Mouse (Mus musculus) megakaryocyte-erythroid progenitor cell, adult 5-6 weeks (primary cell): Measurements from ENCODE around the gene Grin3b. TPM values are rescaled to one million over a fixed set of nuclear protein-coding genes. Genes with fewer than 3 reads are reported as not detected.

Experiments
- ATAC-seq: replicated peaks from 2 replicates; pipeline ENCODE4 v1.8.0; 2016; ENCODE audit warnings: mild to moderate bottlenecking, inconsistent platforms; ENCODE audit not compliant: severe bottlenecking, poor library complexity, low FRiP score, low TSS enrichment
- total RNA-seq, 2 experiments: library from RNA; stranded (forward) in 1 of 2; stranded (reverse) in 1 of 2; fragments of 200-1000, 215-1000 nt in 1 of 2; fragments of >200 nt in 1 of 2; fragmentation: Nextera tagmentation in 1 of 2; gene quantifications; 2 replicates each; pipeline ENCODE4 v1.2.3; 2014 to 2017

Gene Grin3b
- total RNA-seq, 2 experiments from 2014 or later, result not detected

DNA sequence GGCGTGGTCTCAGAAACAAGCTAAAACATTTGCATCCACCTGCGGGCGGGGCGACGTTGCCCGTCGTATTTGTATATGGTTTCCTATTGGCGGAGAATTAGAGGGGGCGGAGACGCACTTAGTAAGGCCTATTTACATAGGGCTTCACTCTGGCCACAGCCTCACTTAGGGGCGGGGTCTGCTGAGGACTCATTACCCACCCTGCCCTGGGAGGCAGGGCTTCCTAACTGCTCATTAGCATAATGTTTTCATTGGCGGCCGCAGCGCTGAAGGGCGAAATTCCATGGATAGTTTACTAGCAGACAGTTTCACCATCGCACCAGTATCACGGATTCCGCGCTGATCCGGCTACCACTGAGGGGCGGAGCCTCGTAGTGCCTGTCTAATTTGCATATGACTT, 14.4 kb downstream of the Grin3b start:
- ATAC-seq, result peak; percentile 79

DNA sequence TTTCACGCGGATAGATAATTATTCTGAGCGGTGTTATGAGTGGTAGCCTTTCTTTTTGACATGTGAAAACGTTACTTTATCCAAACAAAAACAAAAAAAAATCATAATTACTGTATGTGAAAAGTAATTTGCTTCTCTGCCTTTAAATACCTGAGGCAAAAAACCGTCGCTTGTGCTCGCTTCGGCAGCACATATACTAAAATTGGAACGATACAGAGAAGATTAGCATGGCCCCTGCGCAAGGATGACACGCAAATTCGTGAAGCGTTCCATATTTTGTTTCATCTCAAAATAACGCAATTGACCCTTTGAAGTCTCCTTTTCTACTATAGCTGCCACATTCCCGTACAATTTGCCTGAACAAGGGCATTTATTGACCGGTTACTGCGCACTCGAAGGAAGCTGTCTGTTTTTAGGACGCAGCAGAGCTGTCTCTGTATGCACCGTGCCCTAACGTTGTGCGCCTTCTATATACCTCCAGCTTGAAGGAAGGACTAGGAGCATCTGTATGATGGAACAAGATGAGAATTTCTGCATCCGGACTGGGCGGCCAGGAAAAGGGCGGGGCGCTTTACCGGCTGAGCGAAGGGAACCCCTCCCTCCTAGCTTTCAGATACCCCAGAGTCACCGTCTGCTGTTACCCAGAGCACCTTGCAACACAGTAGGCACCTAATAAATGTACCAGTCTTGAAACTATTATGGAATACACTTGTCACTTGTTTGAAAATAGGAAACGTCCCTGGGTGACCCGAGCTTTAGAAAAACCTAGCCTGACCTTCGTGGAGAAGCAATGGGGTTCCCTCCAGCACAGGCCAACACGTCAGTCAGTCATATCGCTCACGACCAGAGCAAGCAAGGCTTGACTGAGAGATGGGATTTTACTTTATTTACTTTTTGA, 15.1 kb downstream of the Grin3b start:
- ATAC-seq, result peak; percentile 7; the same call in 1 of the 2 replicates

DNA sequence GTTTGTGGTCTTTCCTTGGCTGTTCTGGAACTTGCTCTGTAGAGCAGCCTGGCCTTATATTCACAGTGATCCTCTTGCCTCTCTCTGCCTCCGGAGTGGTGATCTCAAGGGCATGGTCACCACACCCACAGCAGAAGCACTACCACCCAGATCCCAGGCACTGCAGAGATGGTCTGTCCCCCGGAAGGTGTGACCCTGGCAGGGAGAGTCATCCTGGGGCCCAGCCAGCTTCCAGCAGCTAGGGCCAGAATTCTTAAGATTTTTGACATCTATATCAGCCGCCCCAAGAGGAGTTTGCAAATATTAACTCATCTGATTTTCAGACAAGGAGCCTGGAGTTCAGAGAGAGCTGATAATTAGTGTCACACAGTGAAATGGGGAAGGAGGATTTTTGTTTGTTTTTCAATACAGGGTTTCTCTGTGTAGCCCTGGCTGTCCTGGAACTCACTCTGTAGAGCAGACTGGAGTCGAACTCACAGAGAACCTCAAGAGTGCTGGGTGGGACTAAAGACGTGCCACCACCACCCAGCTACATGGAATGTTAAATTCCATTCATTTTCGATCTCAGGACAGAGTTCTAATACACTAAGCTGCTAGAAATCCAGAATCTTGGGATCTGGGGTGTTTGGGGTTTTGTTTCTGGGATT, 15.8 kb downstream of the Grin3b start:
- ATAC-seq, result no peak

DNA sequence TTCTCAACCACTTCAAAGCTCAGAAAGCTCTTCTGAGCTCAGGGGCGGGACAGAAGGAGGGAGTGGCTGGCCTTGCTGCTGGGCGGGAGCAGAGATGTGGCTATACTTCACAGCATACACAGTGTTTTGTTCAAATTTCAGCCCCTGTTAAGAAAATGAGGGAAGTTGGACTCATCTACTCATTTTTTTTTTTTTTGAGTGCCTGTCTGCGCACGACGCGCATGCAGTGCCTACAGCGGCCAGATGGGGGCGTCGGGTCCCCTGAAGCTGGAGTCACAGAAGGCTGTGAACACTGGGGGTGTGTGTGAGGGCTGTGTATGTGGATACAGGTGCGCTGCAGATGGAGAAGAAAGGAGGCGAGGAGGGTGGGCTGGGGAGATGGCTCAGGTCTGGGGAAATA, 16.4 kb downstream of the Grin3b start:
- ATAC-seq, result peak; percentile 11; the same call in 1 of the 2 replicates

DNA sequence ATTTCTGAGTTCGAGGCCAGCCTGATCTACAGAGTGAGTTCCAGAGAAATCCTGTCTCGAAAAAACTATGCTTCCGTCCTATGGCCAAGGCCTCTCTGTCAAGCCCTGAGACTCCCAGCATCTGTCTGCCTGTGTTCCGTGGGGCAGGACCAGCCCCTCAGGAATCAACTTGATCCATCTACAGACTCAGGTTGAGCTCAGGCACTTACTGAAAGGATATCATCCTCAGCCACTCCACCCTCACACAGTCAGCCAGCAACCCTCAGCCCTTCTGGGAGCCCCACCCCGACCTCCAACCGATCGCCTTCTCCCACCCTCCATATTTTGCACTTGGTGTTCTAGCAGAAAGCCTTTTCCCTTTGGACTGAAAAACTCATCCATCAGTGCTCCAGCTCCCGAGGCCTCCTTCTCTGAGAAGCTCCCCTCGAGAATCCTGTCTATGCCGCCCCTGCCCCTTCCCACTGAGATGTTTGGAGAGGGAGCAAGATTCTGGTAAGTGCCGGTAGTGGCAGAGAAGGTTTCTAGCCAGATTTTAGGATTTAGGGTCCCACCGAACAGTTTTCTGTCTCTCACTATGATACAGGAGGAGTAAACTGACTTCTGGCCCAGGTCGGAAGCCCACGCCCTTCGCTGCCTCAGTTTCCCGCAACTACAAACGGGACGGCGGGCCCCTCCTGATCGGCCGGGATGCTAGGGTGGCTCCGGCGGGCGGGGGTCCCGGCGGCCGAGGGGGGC, 17.4 kb downstream of the Grin3b start:
- no peak for ATAC-seq

DNA sequence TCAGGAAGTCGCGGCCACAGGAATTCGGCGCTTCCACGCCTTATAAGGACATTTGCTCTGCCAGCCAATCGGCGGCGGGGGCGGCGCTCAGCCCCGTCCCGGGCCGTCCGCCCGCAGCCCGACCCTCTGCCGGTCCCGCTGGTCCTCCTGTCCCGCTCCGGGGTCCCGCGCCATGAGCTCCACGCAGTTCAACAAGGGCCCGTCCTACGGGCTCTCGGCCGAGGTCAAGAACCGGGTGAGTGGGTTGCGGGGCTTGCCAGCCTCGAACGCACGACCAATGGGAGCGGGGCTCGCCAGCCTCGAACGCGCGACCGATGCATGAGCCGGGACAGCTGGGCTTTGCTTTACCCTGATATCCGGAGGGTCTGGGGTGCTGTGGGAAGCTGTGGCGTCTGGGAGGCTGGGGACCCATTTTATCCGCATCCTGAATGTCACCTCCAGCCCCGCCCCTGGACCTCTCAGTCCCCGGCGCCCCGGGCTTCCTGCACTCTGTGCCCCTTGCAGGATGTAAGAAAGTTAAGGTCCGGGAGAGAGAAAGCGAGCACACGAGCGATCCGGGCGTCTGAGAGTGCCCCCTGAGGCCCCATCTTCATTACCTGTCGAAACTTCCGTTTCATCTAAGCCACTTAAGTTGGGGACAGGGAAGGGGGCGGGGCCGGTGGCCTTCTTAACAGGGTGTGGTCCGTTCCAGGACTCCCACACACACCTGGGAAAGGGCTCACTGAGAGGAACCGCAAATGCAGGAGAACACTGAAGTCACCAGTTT, 18.2 kb downstream of the Grin3b start, which contains the start of gene Cnn2:
Cnn2 (plus strand) TSS at position 79 of the 766 bp plus-strand sequence.
- ATAC-seq, result no peak

DNA sequence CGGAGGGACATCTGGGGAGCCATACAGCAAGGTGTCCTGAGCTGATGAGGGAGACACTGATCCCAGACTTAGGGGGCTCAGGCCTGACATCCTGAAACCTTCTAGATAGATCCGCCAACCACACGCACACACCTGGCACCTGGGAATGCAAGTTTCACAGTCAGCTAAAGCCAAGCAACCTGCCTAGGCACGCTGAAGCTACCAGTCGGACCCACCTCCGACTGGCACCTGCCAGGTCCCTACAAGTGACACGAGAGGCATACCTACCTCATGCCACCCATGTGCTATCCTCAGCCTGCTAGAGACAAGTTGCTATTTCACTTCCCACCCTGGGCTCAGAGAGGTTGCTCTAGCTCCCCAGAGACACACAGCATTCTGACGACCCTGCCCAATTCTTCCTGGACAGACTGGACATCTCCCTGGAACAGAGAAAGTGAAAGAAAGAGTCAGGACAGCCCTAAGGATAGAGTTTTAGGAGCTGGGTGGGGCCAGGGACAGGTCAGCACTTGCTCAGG, 18.8 kb downstream of the Grin3b start:
- ATAC-seq, result no peak

DNA sequence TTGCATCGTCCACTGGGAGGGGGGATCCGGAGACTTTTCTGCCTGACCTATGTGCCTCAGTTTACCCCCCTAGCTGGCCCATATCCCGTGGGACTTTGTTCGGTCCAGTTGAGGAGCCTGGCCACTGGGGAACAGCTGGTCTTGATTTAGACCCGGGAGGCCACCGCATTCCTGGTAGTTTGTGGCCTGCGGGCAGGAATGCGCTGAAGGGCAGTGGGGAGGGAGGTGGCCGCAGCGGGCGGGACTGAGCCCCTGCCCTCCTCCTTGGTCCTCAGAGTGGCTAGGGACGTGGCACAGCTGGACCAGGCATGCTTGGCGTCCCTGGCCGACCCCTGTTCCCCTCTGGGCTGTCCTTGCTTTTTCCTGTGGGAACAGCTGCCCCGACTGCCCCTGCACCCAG, 19.4 kb downstream of the Grin3b start:
- ATAC-seq, result no peak

DNA sequence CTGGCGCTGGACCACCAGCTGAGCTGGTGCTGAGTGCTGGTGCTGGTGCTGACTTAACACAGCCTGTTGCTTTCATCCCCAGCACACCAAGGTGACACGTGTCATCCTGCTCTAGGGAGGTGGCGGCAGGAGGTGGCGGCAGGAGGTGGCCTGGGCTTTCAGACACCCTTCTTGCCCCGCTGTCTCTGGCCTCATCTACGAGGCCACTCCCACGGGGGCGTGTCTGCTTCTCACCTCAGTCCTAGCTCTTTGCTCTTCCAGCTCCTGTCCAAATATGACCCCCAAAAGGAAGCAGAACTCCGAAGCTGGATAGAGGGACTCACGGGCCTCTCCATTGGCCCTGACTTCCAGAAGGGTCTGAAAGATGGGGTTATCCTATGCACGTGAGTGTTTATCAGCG, 20.6 kb downstream of the Grin3b start:
- ATAC-seq, result no peak

DNA sequence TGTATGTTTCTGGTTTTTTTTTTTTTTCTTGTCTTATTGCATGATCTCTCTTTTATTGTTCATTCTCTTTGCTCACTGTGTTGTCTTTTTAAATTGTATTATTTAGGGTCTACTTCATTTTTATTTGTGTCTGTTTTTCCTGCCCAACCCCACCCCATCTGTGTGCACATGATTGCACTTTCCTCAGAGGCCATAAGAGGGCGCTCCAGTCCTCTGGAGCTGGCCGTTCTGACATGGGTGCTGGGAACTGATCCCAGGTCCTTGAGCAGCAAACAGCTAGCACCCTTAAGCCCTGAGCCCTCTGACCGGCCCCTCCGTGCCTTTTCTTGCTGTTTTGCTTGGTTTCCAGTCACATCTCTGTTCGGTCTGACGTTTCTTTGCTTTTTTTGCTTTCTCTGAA, 21.0 kb downstream of the Grin3b start:
- no peak for ATAC-seq

DNA sequence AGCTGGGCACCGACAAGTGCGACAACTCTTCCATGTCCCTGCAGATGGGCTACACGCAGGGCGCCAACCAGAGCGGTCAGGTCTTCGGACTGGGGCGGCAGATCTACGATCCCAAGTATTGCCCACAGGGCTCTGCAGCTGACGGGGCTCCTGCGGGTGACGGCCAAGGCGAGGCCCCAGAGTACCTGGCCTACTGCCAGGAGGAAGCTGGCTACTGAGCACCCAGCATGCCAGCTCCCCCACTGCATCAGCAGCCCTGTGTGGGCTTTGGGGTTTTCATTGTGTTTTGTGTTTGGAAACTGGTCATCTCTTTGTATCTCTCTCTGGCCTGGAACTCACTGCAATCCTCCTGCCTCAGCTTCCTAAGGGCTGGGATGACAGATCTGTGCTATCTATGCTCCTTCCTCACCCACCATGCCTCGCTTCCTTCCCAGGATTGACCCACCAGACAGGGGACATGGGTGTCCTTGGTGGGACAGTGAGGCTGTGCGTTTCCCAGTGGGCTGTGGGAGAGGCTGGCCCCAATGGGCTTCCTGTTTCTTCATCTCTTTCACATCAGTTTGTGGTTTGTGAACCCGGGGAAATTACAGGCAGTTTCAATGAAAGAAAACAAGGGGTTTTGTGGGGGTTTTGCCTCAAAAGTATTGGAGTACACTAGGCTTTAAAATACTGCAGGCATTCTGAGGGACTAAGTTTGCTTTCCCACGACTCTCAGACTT, 24.0 kb downstream of the Grin3b start:
- ATAC-seq, result no peak

DNA sequence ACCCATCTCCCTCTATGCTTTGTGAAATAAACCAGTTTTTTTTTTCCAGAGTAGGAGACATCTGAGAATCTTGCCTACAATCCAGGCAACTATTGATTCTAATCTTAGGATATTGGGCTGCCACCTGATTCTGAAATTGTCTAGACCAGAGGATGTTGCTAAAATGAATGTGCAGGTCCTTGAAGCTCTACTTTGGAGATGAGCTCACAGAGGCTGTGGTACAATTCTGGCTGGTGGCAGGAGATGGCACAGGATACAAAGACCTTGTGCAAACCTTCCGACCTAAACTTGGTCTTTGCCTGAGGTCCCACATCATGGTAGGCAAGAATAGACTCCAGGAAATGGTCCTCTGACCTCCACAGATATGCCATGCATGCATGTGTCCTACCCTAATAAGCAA, 25.1 kb downstream of the Grin3b start:
- ATAC-seq, result no peak

DNA sequence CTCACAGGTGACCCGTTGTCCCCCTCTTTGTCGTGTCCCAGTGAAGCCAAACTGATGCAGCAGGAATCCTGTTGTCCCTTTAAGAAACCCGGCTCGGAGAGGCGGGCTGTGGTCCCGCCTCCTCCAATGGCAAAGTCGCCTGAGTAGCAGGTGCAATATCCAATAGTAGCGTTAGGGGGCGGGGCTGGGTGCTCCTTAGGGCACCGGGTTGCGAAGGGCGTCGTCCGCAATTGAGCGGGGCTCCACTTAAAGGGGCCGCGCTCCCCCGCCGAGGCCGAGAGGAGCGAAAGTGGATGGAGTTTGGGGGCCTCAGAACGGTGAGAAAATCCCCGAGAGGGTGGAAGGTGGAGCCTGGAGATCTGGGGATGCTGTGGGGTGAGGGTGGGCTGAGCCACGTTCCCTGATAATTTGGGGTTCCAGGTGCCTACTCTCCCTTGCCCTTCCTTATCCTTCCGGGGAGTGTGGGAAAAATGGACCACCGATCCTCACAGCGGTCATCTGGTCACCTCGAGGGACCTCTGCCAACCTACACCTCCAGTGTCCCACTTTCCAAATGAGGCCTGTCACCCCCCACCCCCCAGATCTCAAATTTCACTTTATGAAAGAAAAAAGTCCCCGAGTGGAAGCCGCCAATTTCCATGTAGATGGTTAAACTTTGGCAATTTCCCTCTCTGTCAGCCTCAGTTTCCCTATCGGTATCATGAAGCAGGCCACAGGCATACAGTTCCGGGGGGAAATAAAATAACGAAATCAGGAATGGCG, 25.9 kb downstream of the Grin3b start, which contains the start of gene Abca7:
Abca7 (plus strand) TSS at position 223 of the 762 bp plus-strand sequence.
- ATAC-seq, result peak; percentile 78

DNA sequence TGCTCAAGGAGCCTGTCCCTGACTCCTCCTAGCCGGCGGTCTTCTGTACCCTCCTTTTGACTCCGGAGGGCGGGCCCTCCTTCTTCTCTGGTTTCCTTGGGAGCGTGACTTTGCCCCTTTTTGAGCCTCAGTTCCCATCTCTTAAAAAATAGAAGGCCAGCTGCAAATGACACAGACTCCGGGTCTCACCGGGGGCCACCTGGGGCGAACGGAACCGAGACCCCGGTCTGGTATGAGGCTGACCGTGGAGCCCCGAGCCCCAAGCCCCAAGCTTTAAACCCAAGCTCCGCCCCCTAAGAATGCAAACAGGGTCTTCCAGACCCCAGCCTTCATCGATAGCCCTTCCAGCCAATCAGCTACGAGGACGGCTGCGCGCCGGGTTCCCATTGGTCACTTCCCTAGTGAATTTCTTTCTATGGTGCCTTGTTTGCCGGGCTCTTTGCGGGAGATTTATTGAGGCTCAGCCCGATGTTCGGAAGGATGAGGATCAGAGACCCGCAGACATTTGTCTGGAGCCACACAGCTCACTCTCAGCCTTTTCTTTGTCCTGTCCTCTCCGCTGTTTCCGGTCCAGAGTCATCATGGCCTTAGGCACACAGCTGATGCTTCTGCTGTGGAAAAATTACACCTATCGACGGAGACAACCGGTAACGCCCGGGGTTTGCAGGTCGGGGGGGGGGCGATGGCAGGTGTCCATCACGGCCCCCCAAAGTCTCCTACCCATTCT, 26.7 kb downstream of the Grin3b start:
- peak; percentile 49 for ATAC-seq

DNA sequence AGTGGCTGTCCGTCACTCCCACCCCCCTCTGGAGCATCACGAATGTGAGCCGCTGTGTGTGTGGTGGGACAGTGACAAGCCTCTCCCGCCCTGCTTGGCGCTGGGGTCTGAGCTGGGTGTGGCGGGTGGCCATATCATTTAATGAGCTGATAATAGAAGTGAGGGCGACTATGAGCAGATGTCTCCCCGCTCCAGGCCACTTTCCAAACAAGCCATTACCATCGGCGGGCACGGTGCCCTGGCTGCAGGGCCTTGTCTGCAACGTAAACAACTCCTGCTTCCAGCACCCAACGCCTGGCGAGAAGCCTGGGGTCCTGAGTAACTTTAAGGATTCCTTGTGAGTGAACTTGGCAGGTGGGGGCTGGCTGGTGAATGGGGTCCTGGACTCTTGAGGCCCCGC, 27.3 kb downstream of the Grin3b start:
- peak; percentile 39 for ATAC-seq

DNA sequence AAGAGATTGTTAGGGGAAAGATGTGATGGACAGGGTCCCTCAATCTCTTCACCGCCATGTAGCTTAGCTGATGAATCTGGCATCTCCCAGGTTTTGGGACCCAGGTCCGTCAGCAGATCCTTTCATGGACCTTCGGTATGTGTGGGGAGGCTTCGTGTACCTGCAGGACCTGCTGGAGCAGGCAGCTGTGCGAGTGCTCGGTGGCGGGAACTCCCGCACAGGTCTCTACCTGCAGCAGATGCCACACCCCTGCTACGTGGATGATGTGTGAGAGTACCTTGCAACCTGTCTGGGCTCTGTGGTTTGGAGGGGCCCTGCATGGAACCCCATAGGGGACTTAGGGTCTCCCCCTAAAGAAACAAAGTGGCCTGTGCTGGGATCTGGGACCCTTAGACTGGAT, 31.4 kb downstream of the Grin3b start:
- no peak for ATAC-seq

DNA sequence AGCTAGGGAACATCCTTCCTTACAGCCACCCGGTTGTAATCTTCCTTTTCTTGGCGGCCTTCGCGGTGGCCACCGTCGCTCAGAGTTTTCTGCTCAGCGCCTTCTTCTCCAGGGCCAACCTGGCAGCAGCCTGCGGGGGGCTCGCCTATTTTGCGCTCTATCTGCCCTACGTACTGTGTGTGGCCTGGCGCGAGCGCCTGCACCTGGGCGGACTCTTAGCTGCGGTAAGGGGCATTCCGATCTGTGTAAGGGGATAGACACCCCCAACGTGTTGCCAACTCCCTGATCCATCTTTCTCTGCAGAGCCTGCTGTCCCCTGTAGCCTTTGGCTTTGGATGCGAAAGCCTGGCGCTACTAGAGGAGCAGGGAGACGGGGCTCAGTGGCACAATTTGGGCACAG, 32.3 kb downstream of the Grin3b start:
- no peak for ATAC-seq
